Mouse (Mus musculus) brain, embryonic 14.5 days (tissue): ENCODE measurements at regions not wholly inside any gene's neighbourhood (a gene's known extent, or its start where the extent isn't known, plus 50 kb on each side); places are given as distances from the start of the nearest gene placed in this dataset.

Source experiments
- DNase-seq: peaks from one replicate; pipeline ENCODE4 v3.0.0-alpha.2; 2011; ENCODE audit warnings: low read depth
- CTCF ChIP-seq: fragments of 200-500 bp; IDR thresholded peaks from 2 replicates; pipeline ENCODE4 v1.5.1; 2012; ENCODE audit warnings: inconsistent platforms, mild to moderate bottlenecking, moderate library complexity, borderline replicate concordance; ENCODE audit not compliant: insufficient read depth, insufficient read length; ENCODE audit errors: extremely low read depth
- POLR2A ChIP-seq: fragments of 200-500 bp; IDR thresholded peaks from 2 replicates; pipeline ENCODE4 v1.6.1; 2012; ENCODE audit warnings: mild to moderate bottlenecking, inconsistent platforms, borderline replicate concordance; ENCODE audit not compliant: poor library complexity, insufficient read depth, insufficient read length, severe bottlenecking; ENCODE audit errors: extremely low read depth

DNA sequence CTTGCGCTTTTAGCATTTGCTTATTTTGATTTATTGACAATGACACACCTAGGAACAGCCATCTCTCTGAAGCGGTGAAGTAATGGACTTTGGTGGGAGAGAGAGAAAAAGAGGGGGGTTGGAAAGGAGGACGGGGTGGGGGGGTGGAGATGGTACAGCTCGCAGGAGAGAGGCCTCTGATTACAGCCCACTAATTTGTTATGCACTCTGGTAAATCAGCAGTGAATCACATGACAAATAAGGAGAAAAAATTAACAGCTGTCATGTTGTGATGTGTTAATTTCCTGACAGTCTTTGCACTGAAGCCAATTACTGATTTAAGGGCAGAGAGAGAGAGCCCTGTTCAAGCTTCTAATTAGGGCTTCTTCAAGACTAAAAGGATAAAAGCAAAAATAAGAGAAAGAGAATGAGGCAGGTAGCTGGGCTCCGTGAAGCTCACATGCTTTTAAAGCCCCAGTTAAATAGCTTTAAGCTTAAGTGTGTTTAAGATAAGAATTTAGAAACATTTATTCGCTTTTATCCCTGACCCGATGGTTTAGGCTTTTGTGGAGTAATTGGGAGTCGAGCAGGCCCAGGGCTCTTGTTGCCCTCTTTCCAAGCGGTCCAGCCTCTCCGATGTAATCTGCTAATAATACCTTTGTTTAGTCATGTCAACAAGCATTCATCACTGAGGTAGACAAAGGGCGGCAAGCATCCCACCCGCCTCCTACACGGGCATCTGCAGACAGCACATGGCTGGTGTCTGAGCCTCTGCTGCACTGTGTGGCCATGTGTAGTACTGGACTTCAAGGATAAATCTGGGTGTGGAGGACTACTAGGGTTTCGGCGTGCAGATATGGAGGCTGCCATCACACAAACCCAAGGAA lies 193.7 kb upstream of the Tshz3 start:
- DNase-seq = peak; percentile 93
- TF ChIP-seq CTCF = no peak
- no peak for TF ChIP-seq POLR2A

DNA sequence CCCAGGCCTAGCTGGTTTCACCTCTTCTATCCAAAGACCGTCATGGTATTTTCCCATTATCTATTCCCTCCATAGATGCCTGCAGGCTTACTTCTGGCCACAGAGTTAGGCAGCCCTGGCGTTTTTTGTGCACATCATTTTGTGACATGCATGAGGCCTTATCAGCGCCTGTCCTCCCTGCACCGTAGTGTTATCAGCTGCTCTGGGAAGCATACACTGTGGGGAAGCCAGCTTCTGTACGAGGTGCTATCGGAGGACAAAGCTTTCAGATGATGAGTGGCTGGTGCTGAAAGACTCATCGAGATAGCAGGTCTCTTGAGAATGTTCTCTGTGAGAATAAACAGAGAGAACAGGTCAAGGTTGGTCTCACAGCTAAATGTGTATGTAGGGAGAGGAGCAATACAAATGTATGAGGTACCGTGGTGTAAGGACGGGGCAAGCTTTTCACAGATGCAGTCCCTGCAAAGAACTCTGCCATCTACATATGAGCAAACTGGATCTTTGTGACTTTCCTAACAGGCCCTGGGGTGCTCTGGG lies 190.0 kb upstream of the Tshz3 start:
- TF ChIP-seq CTCF (no peak), POLR2A (no peak)
- no peak for DNase-seq

DNA sequence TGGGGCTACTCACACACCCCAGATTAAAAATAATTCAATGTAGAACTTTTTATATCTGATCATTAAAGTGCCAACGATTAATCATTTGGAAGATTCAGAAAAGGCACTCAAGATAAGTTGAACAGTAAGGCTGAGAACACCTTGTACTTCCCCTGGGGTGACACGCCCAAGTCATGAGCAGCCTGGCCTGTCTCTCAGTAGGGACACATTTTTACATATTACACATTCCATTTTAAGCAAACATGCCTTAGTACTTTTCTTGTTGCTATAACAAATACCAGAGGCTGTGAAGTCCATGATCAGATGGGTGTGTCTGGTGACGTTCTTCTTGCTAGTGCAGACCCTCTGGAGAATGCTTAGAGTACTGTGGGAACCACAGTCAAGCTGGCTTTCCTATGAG lies 184.2 kb upstream of the Tshz3 start:
- DNase-seq = no peak
- TF ChIP-seq CTCF (no peak), POLR2A (no peak)

DNA sequence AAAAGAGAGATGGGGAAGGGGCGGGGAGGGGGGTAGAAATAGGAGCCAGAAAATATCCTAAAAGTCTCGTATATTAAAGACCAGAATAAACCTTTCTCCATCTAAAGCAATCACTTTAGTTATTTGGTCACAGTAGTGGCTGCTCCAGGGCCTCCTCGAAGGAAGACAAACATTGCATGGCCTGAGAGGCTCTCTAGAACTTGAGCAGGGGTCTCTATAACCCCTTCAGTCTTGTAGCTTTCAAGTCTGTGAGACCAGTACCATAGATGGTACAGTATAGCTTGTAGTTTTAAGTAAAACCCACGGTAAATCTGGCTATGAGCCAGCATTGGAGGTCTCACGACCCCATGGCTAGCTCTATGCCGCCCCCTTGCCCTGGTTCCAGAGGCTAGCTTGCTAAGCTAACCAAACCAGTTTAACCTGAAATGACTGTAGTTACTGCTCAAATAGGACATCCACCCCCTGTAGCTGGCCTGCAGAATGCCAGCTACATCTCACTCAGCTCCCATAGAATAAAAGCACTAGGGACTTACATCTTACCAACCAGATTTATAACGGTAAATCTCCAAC lies 181.7 kb upstream of the Tshz3 start:
- TF ChIP-seq POLR2A (no peak), CTCF (no peak)

DNA sequence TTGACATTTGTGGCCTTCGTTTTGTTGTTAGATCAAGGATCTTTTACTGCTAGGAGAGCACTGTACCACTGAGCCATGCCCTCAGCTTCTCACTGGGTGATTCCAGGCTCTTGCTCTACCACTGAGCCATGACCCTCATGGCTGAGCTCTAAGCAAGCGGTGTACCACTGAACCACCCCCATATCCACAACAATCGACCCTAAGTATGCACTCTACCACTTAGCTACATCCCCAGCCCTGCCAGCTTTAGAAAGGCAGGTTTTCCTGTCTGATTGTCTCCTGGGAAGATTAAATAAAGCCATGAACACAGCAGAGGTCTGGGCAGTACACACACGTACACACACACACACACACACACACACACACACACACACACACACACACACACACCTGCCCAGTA lies 178.9 kb upstream of the Tshz3 start:
- TF ChIP-seq CTCF = no peak
- TF ChIP-seq POLR2A = no peak
- DNase-seq = no peak

More for the DNA sequence above, 181.7 kb upstream of the Tshz3 start:
- no peak for DNase-seq

DNA sequence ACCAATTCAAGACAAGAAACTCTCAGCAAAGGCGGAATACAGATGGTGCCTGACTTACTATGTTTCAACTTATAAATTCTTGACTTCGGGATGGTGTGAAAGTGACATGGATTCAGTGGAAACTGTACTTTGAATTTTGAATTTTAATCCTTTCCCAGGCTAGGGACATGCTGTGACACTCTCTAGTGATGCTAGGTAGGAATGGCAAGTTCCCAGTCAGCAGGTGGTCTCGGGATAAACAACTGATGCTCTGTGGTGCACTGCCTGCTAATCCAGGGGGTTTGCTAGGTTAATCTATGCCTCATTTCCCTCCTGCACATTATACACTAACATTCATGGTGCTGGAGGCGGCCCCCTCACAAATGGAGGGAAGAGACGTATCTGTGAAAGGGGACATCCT lies 175.0 kb upstream of the Tshz3 start:
- no peak for TF ChIP-seq POLR2A
- TF ChIP-seq CTCF = no peak
- peak; percentile 43 for DNase-seq

DNA sequence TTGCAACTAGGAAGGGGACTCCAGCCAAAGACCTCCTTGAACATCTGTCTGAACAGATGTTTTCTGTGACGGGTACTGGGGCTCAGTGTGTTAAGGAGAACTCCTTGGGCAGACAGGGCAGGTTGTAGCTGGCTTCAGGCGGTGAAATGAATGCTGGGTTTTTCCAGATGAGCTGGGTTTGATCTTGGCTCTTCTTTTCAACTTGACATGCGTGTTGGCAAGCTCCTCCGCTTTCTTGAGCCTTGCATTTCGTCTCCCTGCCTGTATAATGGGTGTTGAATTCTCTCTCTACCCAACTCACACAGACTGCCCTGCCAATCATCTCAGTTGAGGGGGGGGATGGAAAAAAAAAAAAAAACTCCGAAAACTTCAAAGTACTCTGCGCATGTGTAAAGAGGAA lies 171.8 kb upstream of the Tshz3 start:
- no peak for TF ChIP-seq CTCF
- no peak for TF ChIP-seq POLR2A
- peak; percentile 78 for DNase-seq

DNA sequence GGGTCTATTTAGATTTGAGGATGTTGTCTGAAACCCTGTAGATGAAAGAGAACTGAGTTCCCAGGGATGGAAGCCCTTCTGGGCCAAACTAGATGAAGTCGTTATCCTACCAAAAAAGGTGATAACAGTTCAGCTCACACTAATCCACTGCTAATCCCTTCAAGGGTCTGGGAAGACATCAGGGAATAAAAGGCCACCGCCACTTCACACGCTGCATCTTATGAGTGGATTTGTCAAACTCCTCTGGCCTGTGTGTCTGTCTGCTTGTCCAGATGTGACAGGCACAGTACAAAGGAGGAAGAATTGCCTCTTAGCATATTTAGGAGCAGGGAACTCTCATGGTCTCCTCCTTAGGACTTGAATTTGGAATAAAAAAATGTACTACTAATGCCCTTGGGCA lies 171.2 kb upstream of the Tshz3 start:
- DNase-seq = peak; percentile 29
- TF ChIP-seq CTCF (no peak), POLR2A (no peak)

DNA sequence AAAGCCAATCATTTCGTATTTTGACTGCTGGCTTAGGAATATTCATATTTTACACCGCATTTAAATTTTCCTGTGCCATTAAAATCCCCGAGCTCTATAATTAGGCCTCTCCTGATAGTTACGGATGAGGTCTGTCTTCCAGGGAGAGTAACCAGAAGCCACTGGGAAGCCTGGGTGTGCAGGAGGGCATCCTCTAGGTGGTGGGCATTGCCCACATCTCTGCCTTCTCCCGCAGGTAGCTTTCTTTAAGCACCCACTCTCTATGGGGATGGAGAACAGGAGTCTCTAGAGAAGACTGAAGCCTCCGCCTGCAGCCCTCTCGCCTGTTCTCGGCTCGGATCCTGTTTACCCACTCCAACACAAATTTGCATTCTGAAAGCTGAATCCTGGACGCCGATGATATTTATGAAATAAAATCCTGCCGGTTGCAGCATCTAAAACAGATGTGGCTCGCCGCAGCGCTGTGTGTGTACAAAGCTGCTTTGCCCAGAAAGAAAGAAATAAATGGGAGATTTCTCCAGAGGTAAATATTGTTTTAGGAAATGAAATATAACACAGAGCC lies 168.3 kb upstream of the Tshz3 start:
- DNase-seq = peak; percentile 32
- TF ChIP-seq CTCF (no peak), POLR2A (no peak)

DNA sequence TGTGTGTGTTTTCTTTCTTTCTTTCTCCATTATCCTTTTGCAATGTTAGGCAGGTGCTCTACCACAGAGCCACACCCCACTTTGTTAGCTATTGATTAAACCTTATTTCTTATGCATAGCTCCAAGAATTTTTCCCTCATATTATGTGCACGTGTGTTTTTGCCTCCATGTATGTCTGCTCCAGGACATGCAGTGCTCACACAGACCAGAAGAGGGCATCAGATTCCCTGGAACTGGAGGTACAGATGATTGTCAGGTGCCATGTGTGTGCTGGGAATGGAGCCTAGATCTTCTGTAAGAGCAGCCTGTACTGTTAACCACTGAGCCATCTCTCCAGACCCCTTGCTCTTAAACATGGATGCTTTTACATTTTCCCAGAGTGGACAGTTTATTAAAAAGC lies 166.4 kb upstream of the Tshz3 start:
- no peak for DNase-seq
- no peak for TF ChIP-seq POLR2A
- peak; percentile 27; the same call in 1 of the 2 replicates for TF ChIP-seq CTCF

DNA sequence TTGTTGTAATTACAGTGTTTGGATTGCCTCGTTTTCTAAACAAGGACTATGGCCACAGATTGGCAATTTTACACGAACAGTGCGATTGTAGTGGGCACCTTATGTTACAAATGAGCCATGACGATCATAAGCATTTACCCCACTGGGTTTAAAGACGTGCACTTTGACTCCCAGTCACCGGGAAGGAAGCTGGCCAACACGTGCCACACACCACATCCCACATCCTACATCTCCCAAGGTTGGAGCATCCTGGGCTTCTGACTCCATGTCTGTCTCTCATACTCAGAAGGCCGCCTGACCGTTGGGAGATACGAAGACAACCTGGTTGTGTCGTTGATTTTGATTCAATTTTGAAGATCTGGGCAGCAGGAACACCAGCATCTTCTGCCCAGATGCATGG lies 159.8 kb upstream of the Tshz3 start:
- no peak for DNase-seq
- TF ChIP-seq CTCF (no peak), POLR2A (no peak)

DNA sequence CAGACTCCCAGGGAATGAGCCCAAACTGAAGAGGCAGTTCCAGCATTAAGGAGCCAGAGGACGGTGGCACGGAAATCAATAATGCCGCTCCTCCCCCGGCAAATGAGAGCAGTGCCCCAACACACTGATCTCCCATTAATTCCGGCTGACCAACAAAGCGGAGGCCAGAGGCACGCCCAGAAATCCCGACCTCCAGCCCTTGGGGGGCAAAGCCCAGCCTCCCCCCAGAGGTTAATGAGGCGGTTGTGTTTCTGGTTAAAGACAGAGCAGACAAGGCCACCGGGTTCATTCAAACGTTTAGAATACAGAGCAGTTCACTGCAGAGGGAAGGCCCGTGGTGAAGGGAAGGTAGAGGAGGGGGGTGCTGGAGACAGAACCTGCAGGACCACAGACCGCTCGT lies 149.9 kb upstream of the Tshz3 start:
- no peak for TF ChIP-seq POLR2A
- no peak for TF ChIP-seq CTCF
- no peak for DNase-seq

DNA sequence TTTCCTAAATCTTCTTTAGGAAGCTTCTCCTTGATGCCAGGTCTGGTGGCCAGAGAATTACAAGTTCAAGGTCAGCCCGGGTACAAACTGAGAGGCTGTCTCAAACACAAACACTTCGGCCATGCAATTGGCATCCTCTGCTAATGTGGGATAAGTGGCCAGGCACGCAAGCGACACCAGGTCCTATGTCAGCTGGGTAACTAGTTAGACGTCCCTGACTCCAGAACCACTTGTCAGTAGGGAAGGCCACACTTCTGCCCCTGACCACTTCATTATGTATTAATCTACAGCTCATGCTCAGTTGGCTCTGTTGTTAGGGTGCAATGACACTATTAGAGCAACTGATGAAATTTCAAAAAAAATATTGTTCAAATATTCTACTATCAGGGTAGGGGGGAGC lies 149.5 kb upstream of the Tshz3 start:
- no peak for DNase-seq
- TF ChIP-seq POLR2A = no peak
- no peak for TF ChIP-seq CTCF
